Mouse (Mus musculus): Measurements from ENCODE around the gene Nr2f2.

DNA sequence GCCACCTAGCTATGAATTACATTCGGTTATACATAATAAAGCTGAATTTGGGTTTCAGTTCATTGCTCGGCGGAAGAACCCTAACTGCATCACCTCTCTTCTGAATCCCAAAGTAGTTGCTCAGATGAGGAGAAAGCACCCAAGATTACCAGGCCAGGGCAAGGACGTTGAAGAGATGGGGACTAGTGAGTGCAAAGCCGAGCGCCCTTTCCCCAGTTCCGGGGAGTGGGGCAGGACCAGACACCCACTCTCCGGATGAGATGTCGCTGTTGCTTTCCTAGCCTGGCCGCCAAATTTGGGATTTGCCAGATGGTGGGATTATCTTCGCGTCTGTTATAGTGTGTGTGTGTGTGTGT is 36.4 kb downstream of the Nr2f2 start:
- no peak for TF ChIP-seq CTCF (IDR thresholded peaks at IDR 0.05; ENCODE audit: insufficient read depth, low read length)
- TF ChIP-seq POLR2A (IDR thresholded peaks at IDR 0.05; ENCODE audit: borderline replicate concordance, extremely low read depth, low read depth, low read length) = no peak

Data from lung, adult 2 months (tissue).